Mouse (Mus musculus) left cerebral cortex, adult 8-10 months (tissue): ENCODE measurements at regions not wholly inside any gene's neighbourhood (a gene's known extent, or its start where the extent isn't known, plus 50 kb on each side); places are given as distances from the start of the nearest gene placed in this dataset.

ENCODE experiments used
- DNase-seq, 2 experiments: peaks; one replicate each; pipeline ENCODE4 v3.0.0; 2022; ENCODE audit warnings: low spot score in 2 of 2

- no peak for DNase-seq
These were observed 229.4 kb upstream of the Ano5 start for GRCm38 (mm10) chr7:51281470-51281869.

GRCm38 (mm10) chr7:51300238-51300637 lies 210.6 kb upstream of the Ano5 start:
- DNase-seq: no peak

- DNase-seq: no peak
These were observed 203.1 kb upstream of the Ano5 start for GRCm38 (mm10) chr7:51307757-51308156.

GRCm38 (mm10) chr7:51310191-51310590 lies 200.6 kb upstream of the Ano5 start:
- DNase-seq: no peak

GRCm38 (mm10) chr7:51339841-51340540 lies 170.8 kb upstream of the Ano5 start:
- DNase-seq: no peak

- DNase-seq: no peak
These were observed 163.3 kb upstream of the Ano5 start for GRCm38 (mm10) chr7:51347521-51347920.

GRCm38 (mm10) chr7:51360134-51360533 lies 150.7 kb upstream of the Ano5 start:
- peak in 1 of 2 experiments; percentile 65 for DNase-seq

- DNase-seq: no peak
These were observed 133.2 kb upstream of the Ano5 start for GRCm38 (mm10) chr7:51377584-51377983.
